Mouse (Mus musculus) hindbrain, postnatal 0 days (tissue): ENCODE results near the gene Ppt2. TPM values are rescaled to one million over a fixed set of nuclear protein-coding genes. Genes with fewer than 3 reads are reported as not detected.

Source experiments
- ATAC-seq: fragments of 200-750 bp; cut with Nextera tagmentation; 2 replicates; pipeline ENCODE4 v1.8.0; 2017; ENCODE audit warnings: mild to moderate bottlenecking, moderate TSS enrichment, moderate library complexity
- DNase-seq: peaks from one replicate; pipeline ENCODE4 v3.0.0-alpha.2; 2015; ENCODE audit warnings: low spot score
- H3K27ac ChIP-seq: fragments of 300-500 bp; sonication (generic); 2 replicates; pipeline ENCODE4 v1.5.1; 2014; ENCODE audit warnings: mild to moderate bottlenecking
- H3K27me3 ChIP-seq: fragments of 300-500 bp; sonication (generic); 2 replicates; pipeline ENCODE4 v1.6.1; 2014; ENCODE audit warnings: low read length, mixed read lengths; ENCODE audit not compliant: insufficient read depth
- H3K36me3 ChIP-seq: fragments of 300-500 bp; sonication (generic); 2 replicates; pipeline ENCODE4 v1.6.1; 2014; ENCODE audit warnings: low read length, mixed read lengths; ENCODE audit not compliant: insufficient read depth
- H3K4me1 ChIP-seq: fragments of 300-500 bp; sonication (generic); 2 replicates; pipeline ENCODE4 v1.6.1; 2014; ENCODE audit warnings: antibody characterized with exemption, low read length, mixed read lengths; ENCODE audit not compliant: insufficient read depth
- H3K4me2 ChIP-seq: fragments of 300-500 bp; sonication (generic); 2 replicates; pipeline ENCODE4 v1.6.1; 2014; ENCODE audit warnings: low read depth, mild to moderate bottlenecking, low read length, moderate library complexity, mixed read lengths
- H3K4me3 ChIP-seq: fragments of 300-500 bp; sonication (generic); 2 replicates; pipeline ENCODE4 v1.5.1; 2014; ENCODE audit warnings: low read length
- H3K9ac ChIP-seq: fragments of 300-500 bp; sonication (generic); replicated peaks from 2 replicates; pipeline ENCODE4 v1.6.1; 2014; ENCODE audit warnings: mild to moderate bottlenecking, low read length, moderate library complexity, mixed read lengths
- H3K9me3 ChIP-seq: fragments of 300-500 bp; sonication (generic); 2 replicates; pipeline ENCODE4 v1.6.1; 2016; ENCODE audit warnings: low read length, mixed read lengths
- CTCF ChIP-seq: IDR thresholded peaks from 2 replicates; pipeline ENCODE4 v1.5.1; 2016; ENCODE audit warnings: antibody characterized with exemption, control low read depth, low read depth
- WGBS: fragments of 180-500 bp; shearing (Covaris S2); extraction: QIAGEN DNeasy Blood & Tissue Kit; methylation state at CpG from one replicate; pipeline ENCODE4 v1.1.7; 2014; 5-methylcytosine and 5-hydroxymethylcytosine counted together
- polyA plus RNA-seq: library from polyadenylated mRNA; unstranded; fragments of >200 nt; fragmentation: Nextera tagmentation; extraction: Ambion mirVana; gene quantifications from 2 replicates; pipeline ENCODE4 v1.2.1, GENCODE M21; 2015
- total RNA-seq: library from RNA; depleted of rRNA; stranded (reverse); fragments of >200 nt; gene quantifications from 2 replicates; pipeline ENCODE4 v1.2.3, GENCODE M21; 2014

Gene Ppt2
- total and polyA plus RNA-seq, 2 experiments from 2014 or later, result 20.0 to 33.6 TPM

- peak overlapping the region; percentile 95 for H3K27ac ChIP-seq
- peak; percentile 21; the same call in 1 of the 2 replicates for ATAC-seq
- peaks cover 42% of the 10 kb centered on the region for H3K4me1 ChIP-seq
- H3K27me3 ChIP-seq, result no peaks in the 10 kb centered on the region
- H3K4me3 ChIP-seq, result peak overlapping the region; percentile 55
- H3K36me3 ChIP-seq, result peaks cover 6% of the 10 kb centered on the region; the same call in 1 of the 2 replicates
- peak; percentile 80 for DNase-seq
- peak; percentile 75 for TF ChIP-seq CTCF
- H3K9ac ChIP-seq, result peak overlapping the region; percentile 59
- 0% methylated on average over 18 of the region's 18 CpGs for WGBS
- peak overlapping the region; percentile 98 for H3K4me2 ChIP-seq
- H3K9me3 ChIP-seq, result no peaks in the 10 kb centered on the region
Observed at GRCm38 (mm10) chr17:34626773-34627092, 1.6 kb downstream of the Ppt2 start.

GRCm38 (mm10) chr17:34626062-34626772 is 2.1 kb downstream of the Ppt2 start:
- Histone ChIP-seq H3K27me3 (no peaks in the 10 kb centered on the region), H3K9ac (peak overlapping the region; percentile 59), H3K4me3 (peak overlapping the region; percentile 55), H3K4me2 (peak overlapping the region; percentile 98), H3K36me3 (peaks cover 6% of the 10 kb centered on the region; the same call in 1 of the 2 replicates), H3K9me3 (no peaks in the 10 kb centered on the region), H3K4me1 (peaks cover 38% of the 10 kb centered on the region), H3K27ac (peak overlapping the region; percentile 95)
- 46% methylated on average over 16 of the region's 16 CpGs for WGBS
- no peak for DNase-seq
- no peak for TF ChIP-seq CTCF
- no peak for ATAC-seq

GRCm38 (mm10) chr17:34624981-34625380 is 3.3 kb downstream of the Ppt2 start:
- Histone ChIP-seq H3K9ac (no peak overlapping the region), H3K4me2 (no peak overlapping the region), H3K36me3 (peaks cover 6% of the 10 kb centered on the region; the same call in 1 of the 2 replicates), H3K4me1 (peaks cover 27% of the 10 kb centered on the region), H3K9me3 (no peaks in the 10 kb centered on the region), H3K4me3 (no peak overlapping the region), H3K27me3 (no peaks in the 10 kb centered on the region), H3K27ac (no peak overlapping the region)
- ATAC-seq (no peak), DNase-seq (no peak)
- TF ChIP-seq CTCF, result no peak
- WGBS, result 93% methylated on average over 3 of the region's 3 CpGs

GRCm38 (mm10) chr17:34623161-34623560 is 5.1 kb downstream of the Ppt2 start:
- Histone ChIP-seq H3K9ac (no peak overlapping the region), H3K4me1 (peaks cover 8% of the 10 kb centered on the region; the same call in 1 of the 2 replicates), H3K27me3 (no peaks in the 10 kb centered on the region), H3K4me3 (no peak overlapping the region), H3K27ac (no peak overlapping the region), H3K4me2 (no peak overlapping the region), H3K9me3 (no peaks in the 10 kb centered on the region), H3K36me3 (peaks cover 8% of the 10 kb centered on the region; the same call in 1 of the 2 replicates)
- no peak for DNase-seq
- WGBS, result 84% methylated on average over 9 of the region's 9 CpGs
- ATAC-seq, result no peak
- peak; percentile 31; the same call in 1 of the 2 replicates for TF ChIP-seq CTCF

GRCm38 (mm10) chr17:34621006-34621405 is 7.3 kb downstream of the Ppt2 start:
- WGBS, result 92% methylated on average over 8 of the region's 8 CpGs
- Histone ChIP-seq H3K9ac (no peak overlapping the region), H3K4me2 (no peak overlapping the region), H3K27me3 (no peaks in the 10 kb centered on the region), H3K4me1 (no peaks in the 10 kb centered on the region), H3K4me3 (no peak overlapping the region), H3K9me3 (no peaks in the 10 kb centered on the region), H3K27ac (no peak overlapping the region), H3K36me3 (peaks cover 15% of the 10 kb centered on the region; the same call in 1 of the 2 replicates)
- no peak for TF ChIP-seq CTCF
- DNase-seq (peak; percentile 1), ATAC-seq (no peak)

- H3K4me3 ChIP-seq, result no peak overlapping the region
- no peaks in the 10 kb centered on the region for H3K4me1 ChIP-seq
- no peak overlapping the region for H3K4me2 ChIP-seq
- no peak overlapping the region for H3K27ac ChIP-seq
- peak; percentile 64 for DNase-seq
- 20% methylated on average over 6 of the region's 6 CpGs for WGBS
- peak; percentile 78 for TF ChIP-seq CTCF
- no peak overlapping the region for H3K9ac ChIP-seq
- no peaks in the 10 kb centered on the region for H3K9me3 ChIP-seq
- H3K36me3 ChIP-seq, result peaks cover 21% of the 10 kb centered on the region; the same call in 1 of the 2 replicates
- H3K27me3 ChIP-seq, result no peaks in the 10 kb centered on the region
- ATAC-seq, result no peak
Observed at GRCm38 (mm10) chr17:34618999-34619398, 9.3 kb downstream of the Ppt2 start.

GRCm38 (mm10) chr17:34615871-34616270 is 12.4 kb downstream of the Ppt2 start, which contains the start of gene Egfl8:
Gene Egfl8, minus strand, starts transcription at chr17:34615971.
- Histone ChIP-seq H3K4me1 (no peaks in the 10 kb centered on the region), H3K4me2 (no peak within 1 kb of the TSS), H3K9ac (no peak within 1 kb of the TSS), H3K27me3 (no peaks in the 10 kb centered on the region), H3K27ac (no peak within 1 kb of the TSS; the same call in 1 of the 2 replicates), H3K9me3 (no peaks in the 10 kb centered on the region), H3K4me3 (no peak within 1 kb of the TSS), H3K36me3 (peaks cover 40% of the 10 kb centered on the region)
- 52% methylated on average over 6 of the region's 6 CpGs for WGBS
- no peak for ATAC-seq
- TF ChIP-seq CTCF, result no peak
- DNase-seq, result peak; percentile 0
